In the genomic region with DNA sequence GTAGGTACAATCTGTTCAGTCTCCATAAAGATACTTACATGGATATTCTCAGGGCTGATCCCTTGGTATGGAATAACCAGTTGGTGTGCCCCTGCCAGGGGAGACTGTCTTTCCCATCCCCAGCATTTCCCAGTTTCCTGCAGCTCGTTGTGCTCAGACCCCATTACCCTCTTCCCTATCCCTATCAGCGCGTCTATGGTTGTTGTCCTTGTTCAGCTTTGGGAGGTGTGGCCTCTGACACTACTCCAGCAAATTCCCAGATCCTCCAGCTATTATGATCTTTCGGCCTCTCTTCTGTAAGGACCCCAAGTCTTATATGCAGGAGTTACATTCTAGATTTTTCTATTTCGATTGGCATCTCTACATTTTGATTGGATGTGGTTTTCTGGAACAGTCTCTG, we compare ENCODE assay signal across 35 mouse cellular contexts.
"Had no signal": no experiment of that assay in that cellular context is flagged by ENCODE, and none has a peak within 500 bp of the region (broad histone marks: within the 10 kb centered on the region; RNA-seq: fewer than 3 reads in every experiment).

No protein-coding gene starts in this region.

- H3K4me3 ChIP-seq: heart, embryonic 10.5 days; heart, embryonic 12.5 days; heart, embryonic 13.5 days; heart, embryonic 15.5 days; hindbrain, embryonic 10.5 days; hindbrain, embryonic 12.5 days; hindbrain, embryonic 13.5 days; hindbrain, embryonic 15.5 days; intestine, embryonic 15.5 days; kidney, embryonic 15.5 days; layer of hippocampus, adult 2 months; left cerebral cortex, adult 2 months had no signal

- H3K27ac ChIP-seq: heart, embryonic 15.5 days; hindbrain, embryonic 10.5 days; hindbrain, embryonic 12.5 days; hindbrain, embryonic 13.5 days; hindbrain, embryonic 14.5 days; hindbrain, embryonic 15.5 days; hindbrain, postnatal 0 days; intestine, embryonic 15.5 days; kidney, embryonic 15.5 days; kidney, postnatal 0 days; layer of hippocampus, adult 2 months; left cerebral cortex, adult 2 months had no signal

- H3K4me2 ChIP-seq: heart, embryonic 11.5 days; heart, embryonic 12.5 days; heart, embryonic 13.5 days; heart, embryonic 15.5 days; hindbrain, embryonic 12.5 days; hindbrain, embryonic 13.5 days; hindbrain, embryonic 14.5 days; hindbrain, embryonic 15.5 days; intestine, embryonic 15.5 days; kidney, embryonic 15.5 days had no signal

- H3K9me3 ChIP-seq: heart, embryonic 10.5 days; heart, embryonic 12.5 days; heart, embryonic 13.5 days; heart, embryonic 15.5 days; hindbrain, embryonic 10.5 days; hindbrain, embryonic 12.5 days; hindbrain, embryonic 13.5 days; hindbrain, embryonic 15.5 days; intestine, embryonic 15.5 days; kidney, embryonic 15.5 days had no signal

- H3K4me1 ChIP-seq: heart, embryonic 12.5 days; hindbrain, embryonic 10.5 days; hindbrain, embryonic 12.5 days; hindbrain, embryonic 13.5 days; hindbrain, embryonic 15.5 days; intestine, embryonic 15.5 days; kidney, embryonic 15.5 days had no signal

- H3K36me3 ChIP-seq: heart, embryonic 10.5 days; heart, embryonic 12.5 days; heart, embryonic 13.5 days; heart, embryonic 15.5 days; hindbrain, embryonic 10.5 days; hindbrain, embryonic 12.5 days; hindbrain, embryonic 13.5 days; hindbrain, embryonic 15.5 days; intestine, embryonic 15.5 days; kidney, embryonic 15.5 days had no signal

- DNase-seq: heart, postnatal 10 days; heart, postnatal 14 days; heart, postnatal 36 days; heart, postnatal 4 days; kidney, adult 11 months; kidney, adult 18-20 months; kidney, adult 2 months; kidney, adult 8-10 months; kidney, adult 9 months; kidney, postnatal 10 days; kidney, postnatal 14 days; kidney, postnatal 25 days; kidney, postnatal 36 days; kidney, postnatal 4 days; layer of hippocampus, adult 9-11 months; layer of hippocampus, postnatal 36 days had no signal

- ATAC-seq: hindbrain, embryonic 16.5 days; hindbrain, postnatal 0 days; intestine, embryonic 15.5 days; intestine, embryonic 16.5 days; intestine, postnatal 0 days had no signal

- H3K27me3 ChIP-seq: heart, embryonic 12.5 days; heart, embryonic 13.5 days; heart, embryonic 15.5 days; hindbrain, embryonic 12.5 days; hindbrain, embryonic 13.5 days; hindbrain, embryonic 15.5 days; intestine, embryonic 15.5 days; kidney, embryonic 15.5 days had no signal

- H3K9ac ChIP-seq: heart, embryonic 12.5 days; heart, embryonic 13.5 days; heart, embryonic 15.5 days; hindbrain, embryonic 12.5 days; hindbrain, embryonic 13.5 days; hindbrain, embryonic 14.5 days; hindbrain, embryonic 15.5 days; intestine, embryonic 15.5 days; kidney, embryonic 15.5 days had no signal
